Mouse (Mus musculus) G1E (cell line): ENCODE measurements around the gene Olfr1381.
"Not testable (repeated sequence)": the region's sequence is repeated elsewhere in the genome, so short reads cannot be mapped to it uniquely, and the experiment has no call there.

Experiments used
- CTCF ChIP-seq: IDR thresholded peaks from 2 replicates; pipeline ENCODE4 v1.5.1; 2012; ENCODE audit warnings: low read depth, low read length, inconsistent platforms, mixed read lengths
- GATA1 ChIP-seq: IDR thresholded peaks from 2 replicates; pipeline ENCODE4 v1.6.1; 2012; ENCODE audit warnings: borderline replicate concordance, low read length, inconsistent platforms, mixed read lengths
- GATA2 ChIP-seq: IDR thresholded peaks from 2 replicates; pipeline ENCODE4 v1.6.1; 2012; ENCODE audit warnings: low read depth, low read length, inconsistent platforms, borderline replicate concordance
- POLR2AphosphoS5 ChIP-seq: IDR thresholded peaks from 2 replicates; pipeline ENCODE4 v1.6.1; 2012; ENCODE audit warnings: low read depth, low read length, inconsistent platforms; ENCODE audit not compliant: insufficient replicate concordance
- TAL1 ChIP-seq: conservative IDR thresholded peaks from 2 replicates; pipeline ENCODE4 v1.6.1; 2012; ENCODE audit warnings: low read depth, low read length, inconsistent platforms, mixed read lengths

DNA sequence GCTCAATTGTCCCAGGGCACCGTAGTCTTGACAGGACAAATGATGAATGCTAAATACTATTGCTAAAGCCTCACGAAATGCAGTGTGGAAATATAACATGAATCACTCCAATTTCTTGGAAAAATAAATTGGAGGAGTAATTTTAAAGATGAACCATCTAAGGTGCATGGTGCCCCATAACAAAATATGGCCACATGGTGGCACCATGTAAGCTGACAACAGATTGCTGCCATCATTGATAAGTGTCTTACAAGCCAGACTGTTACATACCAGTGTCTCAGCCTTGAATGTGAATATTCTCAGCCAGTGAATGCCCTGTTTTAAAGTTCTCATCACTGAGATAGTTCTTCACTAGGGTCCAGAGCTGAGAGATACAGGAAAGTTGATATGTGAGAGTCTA lies 53.9 kb downstream of the Olfr1381 start:
- not testable (repeated sequence) for TF ChIP-seq CTCF, GATA2, GATA1, TAL1, POLR2AphosphoS5
